Mouse (Mus musculus): Measurements from ENCODE around the gene Gstp2. TPM values are rescaled to one million over a fixed set of nuclear protein-coding genes. Genes with fewer than 3 reads are reported as not detected.

The Gstp2 gene
- 100 to 1,000 TPM; 131 to 147 (median 142) TPM for total RNA-seq (2022)

DNA sequence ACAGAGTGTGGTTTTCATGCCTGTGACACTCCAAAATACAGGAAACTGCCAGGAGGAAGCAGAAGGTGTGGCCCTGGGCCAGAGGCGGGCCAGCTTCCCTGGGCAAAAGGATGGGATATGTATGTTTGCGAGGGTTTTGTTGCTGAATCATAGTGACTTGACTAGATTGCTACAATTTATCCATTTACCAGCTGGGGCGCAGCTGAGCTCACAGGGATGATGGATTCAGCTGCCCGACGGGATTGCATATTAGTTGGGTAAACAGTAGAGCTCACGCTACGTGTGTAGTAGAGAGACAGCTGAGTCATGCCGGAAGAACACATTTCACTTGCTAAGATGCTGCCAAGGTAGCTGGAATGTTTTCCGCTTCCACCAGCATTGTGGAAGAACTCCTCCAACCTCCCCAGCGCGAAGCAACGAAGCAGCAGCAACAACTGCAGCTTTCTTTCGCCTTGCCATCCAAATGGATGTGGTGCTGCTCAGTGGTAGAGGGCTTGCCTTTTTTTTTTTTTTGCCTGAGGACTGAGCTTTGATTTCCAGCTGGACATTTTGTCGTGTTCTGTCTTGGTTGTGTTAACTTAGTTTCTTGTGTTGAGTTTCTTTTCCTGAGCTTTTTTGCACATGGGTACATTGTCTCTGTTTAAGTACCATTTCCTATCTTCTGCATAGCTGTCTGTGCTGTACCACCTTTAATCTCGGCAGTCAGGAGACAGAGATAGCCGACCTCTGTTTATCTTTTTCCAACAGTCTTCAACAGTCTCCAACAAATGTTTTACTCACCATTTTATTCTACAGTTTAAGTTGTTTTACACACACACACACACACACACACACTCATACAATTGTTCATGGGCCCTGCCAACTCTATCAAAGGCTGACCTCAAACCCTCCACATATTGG, at the start of gene Gstp2:
TSS of gene Gstp2 (minus strand) at position 58 of the 900 bp plus-strand sequence.
- DNase-seq (ENCODE audit: low spot score): peak; percentile 89

DNA sequence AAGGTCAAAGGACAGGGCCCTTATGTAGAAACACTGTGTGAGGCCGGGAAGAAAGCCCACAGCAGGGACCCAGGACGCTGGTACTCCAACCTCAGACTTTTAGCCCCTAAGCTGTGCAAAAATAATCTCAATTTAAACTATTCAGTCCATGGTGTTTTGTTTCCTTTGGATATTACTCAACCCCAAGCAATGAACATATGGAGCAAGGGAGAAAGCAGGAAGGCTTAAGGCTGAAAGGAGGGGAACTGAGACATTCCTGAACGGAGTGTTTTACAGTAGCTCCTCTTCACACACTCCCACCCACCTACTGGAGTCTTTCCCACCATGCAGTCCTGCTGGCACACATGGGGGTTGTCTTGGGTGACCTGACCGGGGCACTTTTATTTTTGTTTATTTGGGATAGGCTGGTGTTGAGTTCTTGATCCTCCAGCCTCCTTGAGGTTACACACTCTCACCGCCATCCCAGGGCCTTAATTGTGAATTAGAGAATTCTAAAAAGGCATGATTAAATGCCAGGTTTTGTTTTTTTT, 49.0 kb upstream of the Gstp2 start:
- DNase-seq (ENCODE audit: low spot score): no peak

DNA sequence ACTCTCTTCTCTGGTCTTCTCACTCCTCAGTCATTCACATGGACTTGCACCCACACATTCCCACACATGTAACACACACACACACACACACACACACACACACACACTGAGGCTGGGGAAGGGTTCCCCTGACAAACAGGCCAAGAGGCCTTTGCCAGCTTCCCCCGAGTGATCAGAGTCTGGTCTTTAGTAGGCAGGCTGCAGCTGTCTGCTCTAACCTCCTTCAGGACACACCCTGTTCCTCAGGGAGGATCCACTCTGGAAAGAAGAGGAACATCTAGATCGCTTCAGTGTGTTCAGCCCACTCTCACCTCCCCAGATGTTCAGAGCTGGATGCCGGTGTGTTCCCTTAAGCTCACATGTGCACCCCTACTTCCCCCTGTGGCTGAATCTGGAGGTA, 48.5 kb upstream of the Gstp2 start:
- DNase-seq (ENCODE audit: low spot score): no peak

- DNase-seq (ENCODE audit: low spot score): no peak
These were observed 47.9 kb upstream of the Gstp2 start for GRCm38 (mm10) chr19:4093772-4094171.

- no peak for DNase-seq (ENCODE audit: low spot score)
These were observed 46.9 kb upstream of the Gstp2 start for GRCm38 (mm10) chr19:4092750-4093149.

- DNase-seq (ENCODE audit: low spot score): no peak
These were observed 45.6 kb upstream of the Gstp2 start for GRCm38 (mm10) chr19:4091383-4091782.

- no peak for DNase-seq (ENCODE audit: low spot score)
These were observed 44.6 kb upstream of the Gstp2 start for GRCm38 (mm10) chr19:4090446-4090845.

GRCm38 (mm10) chr19:4089128-4089527, 43.3 kb upstream of the Gstp2 start:
- DNase-seq (ENCODE audit: low spot score): no peak

- DNase-seq (ENCODE audit: low spot score): no peak
These were observed 42.3 kb upstream of the Gstp2 start for GRCm38 (mm10) chr19:4088146-4088545.

- DNase-seq (ENCODE audit: low spot score): no peak
These were observed 41.3 kb upstream of the Gstp2 start for GRCm38 (mm10) chr19:4087090-4087489.

DNA sequence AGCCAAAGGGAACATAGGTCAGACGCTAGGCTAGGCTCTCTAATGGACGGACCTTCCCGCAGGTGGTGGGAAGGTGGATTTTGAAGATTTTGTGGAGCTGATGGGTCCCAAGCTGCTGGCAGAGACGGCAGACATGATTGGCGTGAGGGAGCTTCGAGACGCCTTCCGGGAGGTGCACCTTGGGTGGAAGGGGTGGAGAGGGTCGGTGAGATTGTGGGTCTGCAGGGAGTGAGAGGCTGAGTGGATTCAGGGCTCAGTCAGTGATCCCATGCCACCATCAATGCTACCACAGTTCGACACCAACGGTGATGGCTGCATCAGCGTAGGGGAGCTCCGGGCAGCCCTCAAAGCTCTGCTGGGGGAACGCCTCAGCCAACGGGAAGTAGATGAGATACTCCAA, 40.3 kb upstream of the Gstp2 start:
- no peak for DNase-seq (ENCODE audit: low spot score)

- no peak for DNase-seq (ENCODE audit: low spot score)
These were observed 39.2 kb upstream of the Gstp2 start for GRCm38 (mm10) chr19:4084984-4085383.

- no peak for DNase-seq (ENCODE audit: low spot score)
These were observed 38.0 kb upstream of the Gstp2 start for GRCm38 (mm10) chr19:4083826-4084225.

DNA sequence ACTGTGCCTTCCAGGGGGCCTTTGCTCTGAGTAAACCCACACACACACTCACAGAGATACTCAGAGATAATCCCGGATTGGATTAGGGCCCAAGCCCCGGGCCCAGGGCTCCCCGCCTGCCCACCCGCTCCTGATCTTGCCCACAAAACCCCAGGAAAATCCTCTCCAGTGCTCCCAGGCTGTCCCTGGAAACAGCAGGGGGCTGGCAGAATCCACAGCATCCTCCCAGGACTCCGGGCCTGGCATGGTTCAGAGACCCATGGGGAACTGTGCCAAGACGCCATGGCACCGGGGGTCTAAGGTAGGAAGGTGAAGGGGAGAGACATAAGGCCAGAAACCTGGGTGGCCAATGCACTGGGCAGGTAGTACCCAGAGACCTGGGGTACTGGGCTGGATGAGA, 37.5 kb upstream of the Gstp2 start:
- no peak for DNase-seq (ENCODE audit: low spot score)

GRCm38 (mm10) chr19:4082219-4082965, 36.6 kb upstream of the Gstp2 start:
- no peak for DNase-seq (ENCODE audit: low spot score)

- DNase-seq (ENCODE audit: low spot score): no peak
These were observed 35.6 kb upstream of the Gstp2 start, which contains the start of gene Cabp2 for GRCm38 (mm10) chr19:4081394-4081793. Gene Cabp2, plus strand, starts transcription at chr19:4081578.

GRCm38 (mm10) chr19:4080511-4081009, 34.7 kb upstream of the Gstp2 start:
- DNase-seq (ENCODE audit: low spot score): no peak

DNA sequence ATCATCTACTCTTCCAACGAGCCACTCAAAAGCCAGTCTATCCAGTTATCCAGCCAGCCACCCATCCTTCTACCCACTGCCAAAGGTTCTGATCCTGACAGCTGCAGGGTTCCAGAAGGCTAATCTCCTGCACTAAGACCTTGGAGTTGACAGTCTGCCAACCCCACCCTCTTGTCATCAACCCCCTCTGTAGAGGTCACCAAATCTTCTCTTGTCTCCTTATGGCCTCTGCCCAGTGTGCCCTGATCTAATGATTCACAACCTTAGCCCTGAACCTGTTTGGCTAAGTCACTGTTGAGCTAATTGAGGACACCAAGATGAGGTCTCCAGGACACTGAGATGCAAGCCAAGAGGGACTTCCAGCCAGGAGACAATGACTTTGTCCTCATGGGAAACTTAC, 33.8 kb upstream of the Gstp2 start:
- no peak for DNase-seq (ENCODE audit: low spot score)

DNA sequence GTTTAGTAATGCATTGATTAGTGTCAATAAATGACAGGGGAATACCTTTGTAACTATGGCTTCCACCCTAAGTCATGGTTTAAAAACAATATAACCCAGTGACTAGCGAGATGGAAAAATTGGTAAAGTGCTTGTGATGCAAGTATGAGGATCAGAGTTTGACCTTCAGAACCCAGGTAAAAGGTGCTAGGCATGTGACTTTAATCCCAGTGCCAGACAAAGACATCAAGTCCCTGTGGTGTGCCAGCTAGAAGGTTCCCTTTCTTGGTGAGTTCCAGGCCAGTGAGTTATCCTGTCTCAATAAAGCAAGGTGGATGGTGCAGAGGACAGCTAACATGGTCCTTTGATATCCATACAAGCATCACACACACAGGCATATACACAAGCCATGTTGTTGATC, 29.7 kb upstream of the Gstp2 start:
- no peak for DNase-seq (ENCODE audit: low spot score)

DNA sequence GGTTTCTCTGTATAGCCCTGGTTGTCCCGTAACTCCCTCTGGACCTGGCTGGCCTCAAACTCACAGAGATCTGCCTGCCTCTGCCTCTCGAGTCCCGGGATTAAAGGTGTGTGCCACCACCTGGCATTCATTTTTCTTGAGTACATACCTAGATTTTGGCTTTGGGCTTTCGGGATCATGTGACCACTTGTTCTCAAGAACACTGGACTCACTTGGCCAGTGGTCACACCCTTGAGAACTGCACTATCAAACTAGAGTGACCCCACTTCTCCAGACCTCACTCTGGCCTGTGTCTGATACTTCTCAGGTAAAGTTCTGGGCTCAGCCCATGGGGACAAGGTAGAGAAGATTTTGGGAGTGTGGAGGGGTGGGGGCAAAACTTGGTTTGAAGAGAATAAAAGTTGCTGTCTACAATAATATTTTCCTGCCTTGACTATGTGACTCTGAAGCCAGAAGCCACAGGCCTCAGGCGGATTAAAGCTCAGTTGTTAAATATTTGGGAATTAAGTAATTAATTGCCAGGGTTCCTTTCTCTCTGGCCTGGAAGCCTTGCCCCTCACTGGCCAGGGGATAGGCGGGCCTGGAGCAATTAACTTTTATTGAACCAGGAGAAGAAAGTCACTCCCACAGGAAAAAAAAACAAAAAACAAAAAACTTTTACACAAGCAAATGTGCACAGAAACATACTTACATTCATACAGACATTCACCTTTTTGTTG, 27.0 kb upstream of the Gstp2 start:
- no peak for DNase-seq (ENCODE audit: low spot score)

DNA sequence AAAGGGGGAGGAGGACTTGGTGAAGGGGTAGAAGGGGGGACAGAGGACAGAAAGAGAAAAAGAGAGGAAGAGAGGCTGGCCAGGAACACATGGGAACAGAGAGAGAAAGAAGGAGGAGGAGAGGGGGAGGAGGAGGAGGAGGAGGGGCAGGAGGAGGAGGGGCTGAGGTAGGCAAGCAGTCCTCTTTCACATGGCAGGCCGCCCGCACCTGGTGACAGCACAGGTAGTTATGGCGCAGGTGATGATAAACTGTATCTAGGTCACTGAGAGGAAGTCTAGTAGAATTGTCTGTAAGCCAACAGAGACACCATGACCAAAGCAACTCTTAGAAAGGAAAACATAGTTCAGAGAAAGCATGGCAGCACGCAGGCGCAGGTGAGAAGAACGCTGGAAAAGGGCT, 25.6 kb upstream of the Gstp2 start:
- no peak for DNase-seq (ENCODE audit: low spot score)

DNA sequence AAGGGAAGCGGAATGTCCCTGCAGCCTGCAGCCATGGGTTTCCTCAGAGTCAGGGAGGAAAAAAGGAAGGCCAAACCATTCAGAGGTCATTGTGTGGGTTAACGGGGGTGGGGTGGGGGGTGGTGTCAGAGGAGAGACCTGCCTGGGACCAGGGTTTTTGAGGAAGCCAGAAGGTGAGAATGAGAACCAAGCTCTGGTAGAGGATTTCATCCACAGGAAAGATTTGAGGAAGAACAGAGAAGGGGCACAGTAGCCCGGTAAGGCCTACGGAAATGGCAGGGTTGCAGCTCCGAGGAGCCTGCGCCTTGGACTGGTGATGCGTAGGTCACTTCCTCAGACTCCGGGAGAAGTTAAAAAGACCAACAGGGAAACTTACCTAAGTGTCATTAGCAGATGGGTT, 24.9 kb upstream of the Gstp2 start:
- no peak for DNase-seq (ENCODE audit: low spot score)

Measured in heart, adult 8-10 months (tissue).